Mouse (Mus musculus) forebrain, embryonic 10.5 days (tissue): ENCODE measurements around the gene Sh2b1. TPM values are rescaled to one million over a fixed set of nuclear protein-coding genes. Genes with fewer than 3 reads are reported as not detected.
"Not testable (repeated sequence)": the region's sequence is repeated elsewhere in the genome, so short reads cannot be mapped to it uniquely, and the experiment has no call there.

ENCODE experiments used
- DNase-seq: peaks from one replicate; pipeline ENCODE4 v3.0.0-alpha.2; 2017; ENCODE audit warnings: low spot score; ENCODE audit errors: extremely low spot score
- H3K27ac ChIP-seq: fragments of 300-500 bp; sonication (generic); 2 replicates; pipeline ENCODE4 v1.5.1; 2016; ENCODE audit warnings: mild to moderate bottlenecking
- H3K27me3 ChIP-seq: fragments of 300-500 bp; sonication (generic); 2 replicates; pipeline ENCODE4 v1.6.1; 2016; ENCODE audit warnings: mild to moderate bottlenecking; ENCODE audit not compliant: poor library complexity, severe bottlenecking
- H3K36me3 ChIP-seq: fragments of 300-500 bp; sonication (generic); replicated peaks from 2 replicates; pipeline ENCODE4 v1.6.1; 2016; ENCODE audit warnings: mild to moderate bottlenecking, moderate library complexity
- H3K4me1 ChIP-seq: fragments of 300-500 bp; sonication (generic); 2 replicates; pipeline ENCODE4 v1.6.1; 2016
- H3K4me3 ChIP-seq: fragments of 300-500 bp; sonication (generic); 2 replicates; pipeline ENCODE4 v1.5.1; 2016; ENCODE audit warnings: mild to moderate bottlenecking, moderate library complexity
- H3K9me3 ChIP-seq: fragments of 300-500 bp; sonication (generic); 2 replicates; pipeline ENCODE4 v1.6.1; 2016; ENCODE audit warnings: mild to moderate bottlenecking, moderate library complexity
- WGBS: fragments of 180-500 bp; shearing (Covaris S2); methylation state at CpG from one replicate; pipeline ENCODE4 v1.1.7; 2016; 5-methylcytosine and 5-hydroxymethylcytosine counted together
- polyA plus RNA-seq: library from polyadenylated mRNA; unstranded; fragments of >200 nt; fragmentation: Nextera tagmentation; extraction: Ambion mirVana; gene quantifications from 2 replicates; pipeline ENCODE4 v1.2.1, GENCODE M21; 2016

The Sh2b1 gene
- polyA plus RNA-seq, 1 experiment from 2014 or later, result 49.2 TPM

DNA sequence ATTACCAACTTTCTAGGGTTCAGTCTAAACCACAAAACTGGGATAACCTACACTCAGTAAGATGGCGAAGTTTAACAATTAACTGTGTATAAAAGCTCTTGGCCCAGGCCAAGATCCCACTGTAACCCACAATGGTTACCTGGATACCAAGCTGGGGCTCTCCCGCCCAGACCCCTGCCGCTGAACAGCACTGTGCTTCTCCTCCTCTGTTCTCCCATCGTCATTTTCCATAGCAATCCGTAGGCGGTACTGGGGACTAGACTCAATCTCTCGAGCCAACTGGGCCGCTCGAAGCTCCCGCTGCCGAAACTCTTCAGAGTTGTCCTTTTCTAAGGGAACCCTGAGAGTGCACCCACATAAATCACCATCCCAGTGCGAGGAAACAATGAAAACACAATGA, 22.7 kb upstream of the Sh2b1 start:
- H3K9me3 ChIP-seq, result no peaks in the 10 kb centered on the region
- DNase-seq, result no peak
- no peak overlapping the region for H3K27ac ChIP-seq
- H3K4me1 ChIP-seq, result peaks cover 9% of the 10 kb centered on the region
- H3K36me3 ChIP-seq, result peaks cover 84% of the 10 kb centered on the region
- no peak overlapping the region for H3K4me3 ChIP-seq
- 94% methylated on average over 12 of the region's 12 CpGs for WGBS
- no peaks in the 10 kb centered on the region for H3K27me3 ChIP-seq

DNA sequence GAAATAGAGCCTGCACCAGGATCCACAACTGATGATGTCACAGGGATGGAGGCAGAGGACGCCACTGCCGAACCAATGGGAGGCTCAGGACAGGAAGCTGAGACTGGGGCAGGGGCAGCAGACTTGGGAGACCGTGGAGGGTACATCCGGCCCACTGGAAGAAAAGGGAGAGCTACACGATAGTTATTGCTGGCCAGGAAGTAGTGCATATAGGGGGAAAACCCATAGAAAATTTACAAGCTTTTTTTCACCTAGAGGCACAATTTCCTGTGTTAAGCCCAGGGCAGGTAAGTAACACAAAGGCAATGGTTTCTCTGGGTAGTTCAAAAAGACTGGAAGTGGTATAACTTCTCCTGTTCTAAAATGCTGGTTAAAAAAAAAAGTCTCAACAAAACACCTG, 21.3 kb upstream of the Sh2b1 start:
- H3K36me3 ChIP-seq, result peaks cover 99% of the 10 kb centered on the region
- H3K4me3 ChIP-seq, result no peak overlapping the region
- H3K27ac ChIP-seq, result no peak overlapping the region
- DNase-seq, result no peak
- H3K9me3 ChIP-seq, result no peaks in the 10 kb centered on the region
- H3K27me3 ChIP-seq, result no peaks in the 10 kb centered on the region
- H3K4me1 ChIP-seq, result peaks cover 9% of the 10 kb centered on the region
- 90% methylated on average over 5 of the region's 5 CpGs for WGBS

DNA sequence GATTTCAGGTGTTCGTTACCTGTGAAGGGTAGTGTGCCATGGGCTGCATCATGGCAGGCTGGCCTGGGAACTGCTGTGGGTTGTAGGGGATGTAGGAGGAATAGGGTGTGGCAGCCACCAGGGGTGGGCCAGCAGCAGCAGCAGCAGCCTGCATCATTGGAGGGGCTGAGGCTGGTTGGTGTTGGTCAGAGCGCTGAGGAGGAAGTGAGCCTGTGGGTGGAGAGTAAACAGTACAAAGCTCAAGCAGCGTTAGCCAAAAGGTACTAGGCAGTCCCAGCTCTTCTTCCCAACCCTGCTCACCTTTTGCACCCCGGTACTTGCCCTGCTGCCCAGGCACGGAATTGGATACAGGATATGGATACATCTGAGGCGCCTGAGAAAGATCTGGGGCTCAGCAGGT, 18.9 kb upstream of the Sh2b1 start:
- Histone ChIP-seq H3K27me3 (no peaks in the 10 kb centered on the region), H3K4me3 (no peak overlapping the region), H3K9me3 (no peaks in the 10 kb centered on the region), H3K4me1 (no peaks in the 10 kb centered on the region), H3K36me3 (peaks cover 98% of the 10 kb centered on the region), H3K27ac (no peak overlapping the region)
- 93% methylated on average over 6 of the region's 6 CpGs for WGBS
- no peak for DNase-seq

DNA sequence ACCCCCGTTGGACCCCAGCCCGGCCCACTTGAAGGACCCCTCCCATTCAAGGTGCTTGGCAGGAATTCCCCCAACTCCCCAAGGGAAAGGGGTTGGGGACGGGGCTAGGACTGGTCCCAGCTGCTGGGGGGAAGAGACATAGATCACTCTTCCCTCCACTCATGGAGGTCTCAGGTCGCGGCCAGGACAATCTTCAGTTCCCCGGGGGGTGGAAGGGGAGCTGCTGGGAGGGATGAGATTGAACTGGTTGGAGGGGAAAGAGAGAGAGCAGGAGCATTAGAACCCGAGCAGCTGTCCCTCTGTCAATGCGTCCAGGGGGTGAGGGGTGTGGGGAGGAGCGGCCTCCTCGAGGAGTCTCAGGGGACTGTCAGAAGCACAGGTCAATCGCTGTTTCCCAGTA, 16.7 kb upstream of the Sh2b1 start:
- DNase-seq, result no peak
- no peaks in the 10 kb centered on the region for H3K9me3 ChIP-seq
- peaks cover 13% of the 10 kb centered on the region for H3K4me1 ChIP-seq
- H3K4me3 ChIP-seq, result no peak overlapping the region
- H3K27me3 ChIP-seq, result no peaks in the 10 kb centered on the region
- WGBS, result 71% methylated on average over 11 of the region's 11 CpGs
- H3K27ac ChIP-seq, result no peak overlapping the region
- peaks cover 85% of the 10 kb centered on the region for H3K36me3 ChIP-seq

DNA sequence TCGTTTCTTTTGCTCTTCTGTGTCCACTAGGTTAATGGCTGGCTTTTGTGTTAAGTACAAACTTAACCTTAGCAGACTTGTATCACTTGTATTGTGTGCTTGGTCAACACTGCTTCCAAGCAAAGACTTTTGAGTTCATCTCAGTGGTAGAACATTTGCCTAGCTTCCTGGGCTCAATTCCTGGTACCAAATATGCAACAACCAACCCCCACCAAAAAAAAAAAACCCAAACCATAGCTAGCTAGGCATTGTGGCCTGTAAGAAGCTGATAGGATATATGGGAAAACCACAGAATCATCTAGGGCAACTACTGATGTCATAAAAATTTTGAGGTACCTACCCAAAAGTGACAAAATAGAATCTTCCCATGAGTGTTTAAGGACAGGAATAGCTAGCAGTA, 15.8 kb upstream of the Sh2b1 start:
- H3K9me3 ChIP-seq, result no peaks in the 10 kb centered on the region
- H3K27ac ChIP-seq, result no peak overlapping the region
- no peaks in the 10 kb centered on the region for H3K27me3 ChIP-seq
- DNase-seq, result no peak
- H3K4me1 ChIP-seq, result peaks cover 20% of the 10 kb centered on the region
- H3K36me3 ChIP-seq, result peaks cover 76% of the 10 kb centered on the region
- 80% methylated on average over 1 of the region's 1 CpGs for WGBS
- H3K4me3 ChIP-seq, result no peak overlapping the region

DNA sequence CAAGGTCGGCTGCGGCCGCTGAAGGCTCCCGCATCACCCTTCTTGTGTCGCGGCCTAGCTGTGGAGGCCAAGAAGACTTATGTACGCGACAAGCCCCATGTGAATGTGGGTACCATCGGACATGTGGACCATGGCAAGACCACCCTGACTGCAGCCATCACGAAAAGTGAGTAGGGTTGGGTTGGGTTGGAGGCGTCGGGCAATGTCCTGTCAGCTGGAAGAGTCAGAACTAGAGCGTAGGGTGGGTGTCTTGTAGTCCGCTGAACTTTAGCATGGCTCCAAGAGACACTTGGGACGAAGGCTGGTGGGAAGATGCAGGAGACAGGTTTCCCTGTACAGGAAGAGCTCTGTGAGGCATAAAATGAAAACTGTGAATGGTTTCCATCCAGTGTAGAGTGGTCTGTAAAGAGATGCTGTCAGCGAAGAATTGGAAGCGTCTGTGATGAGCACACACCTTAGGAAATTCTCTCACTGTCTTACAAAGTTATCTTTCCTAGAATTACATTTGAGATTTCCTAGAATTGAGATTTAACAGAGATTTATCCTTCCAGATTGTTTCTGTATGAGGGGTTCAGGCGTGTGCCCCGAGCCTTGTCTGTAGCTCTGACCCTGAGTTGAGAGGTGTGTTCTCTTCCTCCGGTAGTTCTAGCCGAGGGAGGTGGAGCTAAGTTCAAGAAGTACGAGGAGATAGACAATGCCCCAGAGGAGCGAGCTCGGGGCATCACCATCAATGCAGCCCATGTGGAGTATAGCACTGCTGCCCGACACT, 12.6 kb upstream of the Sh2b1 start:
- Histone ChIP-seq H3K4me1 (peaks cover 25% of the 10 kb centered on the region), H3K36me3 (peaks cover 44% of the 10 kb centered on the region), H3K27ac (peak overlapping the region; percentile 86), H3K4me3 (peak overlapping the region; percentile 64)
- not testable (repeated sequence) for H3K9me3 ChIP-seq, H3K27me3 ChIP-seq, DNase-seq
- 21% methylated on average over 25 of the region's 25 CpGs for WGBS

DNA sequence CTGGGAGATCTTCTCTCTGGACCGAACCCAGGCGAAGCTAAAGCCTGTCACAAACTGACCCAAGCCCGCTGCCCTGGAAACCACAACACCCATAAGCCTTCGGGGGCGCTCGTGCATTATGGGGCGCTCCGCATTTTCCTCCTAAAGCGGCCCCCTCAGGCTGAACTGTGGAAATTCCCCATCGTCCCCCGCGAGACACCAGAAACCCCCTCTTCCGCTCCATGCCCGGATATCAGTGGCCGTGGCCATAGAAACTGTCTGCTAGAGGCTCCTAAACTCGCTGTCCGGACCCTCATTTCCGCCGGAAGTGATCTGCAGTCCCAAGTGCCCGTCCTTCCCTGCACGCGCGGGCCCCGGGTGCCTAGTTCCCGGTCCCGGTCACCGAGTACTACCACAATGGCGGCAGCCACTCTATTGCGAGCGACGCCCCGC, 11.8 kb upstream of the Sh2b1 start, which contains the start of gene Tufm:
Gene Tufm (plus strand): TSS at position 310 of the 432 bp plus-strand sequence.
- Histone ChIP-seq H3K4me1 (peaks cover 32% of the 10 kb centered on the region), H3K36me3 (peaks cover 36% of the 10 kb centered on the region), H3K9me3 (no peaks in the 10 kb centered on the region), H3K4me3 (peak within 1 kb of the TSS; percentile 64), H3K27ac (peak within 1 kb of the TSS; percentile 86), H3K27me3 (no peaks in the 10 kb centered on the region)
- under 1% methylated on average over 32 of the region's 32 CpGs for WGBS
- DNase-seq, result peak; percentile 99

DNA sequence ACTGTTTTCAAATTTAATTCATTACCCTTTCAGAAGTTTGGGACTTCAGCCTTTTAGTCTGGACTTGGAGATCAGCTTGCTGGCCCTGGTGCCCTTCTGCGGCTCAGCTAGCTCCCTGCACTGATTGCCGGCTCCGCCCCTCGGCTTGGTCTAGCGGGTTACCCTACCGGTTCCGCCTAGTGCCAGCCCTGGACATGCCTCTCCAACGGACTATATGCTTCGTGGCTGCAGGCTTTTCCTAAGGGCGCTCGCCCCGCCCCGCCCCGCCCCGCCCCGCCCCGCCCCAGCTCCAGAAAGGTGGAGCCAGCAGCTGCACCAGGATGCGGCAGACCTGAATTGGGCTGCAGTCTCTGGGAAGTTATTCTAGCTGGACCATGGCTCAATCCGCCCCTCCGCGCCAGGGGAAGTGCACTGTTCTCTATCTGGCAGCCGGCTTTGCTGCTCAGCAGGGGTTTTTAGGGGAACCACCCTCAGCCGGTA, 7.2 kb upstream of the Sh2b1 start:
- H3K4me3 ChIP-seq, result peak overlapping the region; percentile 46
- peak; percentile 88 for DNase-seq
- H3K27ac ChIP-seq, result peak overlapping the region; percentile 70
- 0 out of 2 replicates have a peak, but pooled peaks cover 4% of the 10 kb centered on the region for H3K9me3 ChIP-seq
- peaks cover 22% of the 10 kb centered on the region for H3K4me1 ChIP-seq
- H3K27me3 ChIP-seq, result no peaks in the 10 kb centered on the region
- under 1% methylated on average over 23 of the region's 23 CpGs for WGBS
- no peaks in the 10 kb centered on the region for H3K36me3 ChIP-seq

DNA sequence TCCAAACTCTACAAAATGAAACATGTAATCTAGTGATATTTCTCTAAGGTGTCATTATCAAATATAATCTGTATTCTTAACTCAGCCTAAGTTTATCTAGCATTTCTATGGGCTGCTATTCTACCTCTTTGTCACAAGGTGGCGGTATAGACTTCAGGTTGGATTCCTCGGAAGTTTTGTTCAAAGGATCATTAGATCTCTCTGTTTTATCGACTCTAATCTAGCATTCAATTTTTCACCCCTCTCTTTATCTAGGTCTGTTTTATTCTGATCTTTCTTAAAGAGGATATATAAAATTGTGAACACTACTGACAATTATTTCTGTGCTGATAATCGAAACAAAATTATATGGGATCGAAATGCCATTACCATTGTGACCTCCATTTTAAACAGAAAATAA, 6.5 kb upstream of the Sh2b1 start:
- H3K36me3 ChIP-seq, result no peaks in the 10 kb centered on the region

DNA sequence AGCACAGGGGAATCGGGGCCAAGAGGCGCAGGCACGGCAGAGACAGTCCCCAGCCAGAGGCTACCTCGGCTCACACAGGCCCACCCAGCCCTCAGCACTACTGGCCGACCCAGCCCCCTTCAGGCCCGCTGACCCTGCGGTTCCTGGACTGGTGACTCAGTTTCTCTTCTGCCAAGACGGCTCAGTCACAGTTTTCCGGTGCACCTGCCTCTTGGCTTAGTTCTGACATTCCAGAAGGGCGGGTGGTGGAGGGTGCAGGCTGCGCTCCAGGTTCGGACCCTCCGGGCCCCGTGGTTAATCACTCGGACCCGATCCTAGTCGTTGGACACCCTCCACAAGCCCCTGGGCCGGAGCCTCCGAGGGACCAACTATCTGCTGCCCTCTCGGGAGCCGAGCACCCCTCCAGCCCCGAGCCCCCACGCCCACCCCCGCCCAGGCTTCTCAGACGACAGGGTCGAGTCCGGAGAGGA, 703 bp downstream of the Sh2b1 start:
- no peak for DNase-seq
- Histone ChIP-seq H3K4me3 (peak overlapping the region; percentile 78), H3K36me3 (peaks cover 40% of the 10 kb centered on the region), H3K4me1 (peaks cover 27% of the 10 kb centered on the region), H3K27me3 (no peaks in the 10 kb centered on the region), H3K9me3 (no peaks in the 10 kb centered on the region), H3K27ac (peak overlapping the region; percentile 97)
- WGBS, result 3% methylated on average over 27 of the region's 27 CpGs

More for the DNA sequence above, 6.5 kb upstream of the Sh2b1 start:
- H3K27me3 ChIP-seq, result no peaks in the 10 kb centered on the region
- peaks cover 17% of the 10 kb centered on the region for H3K4me1 ChIP-seq
- DNase-seq, result no peak
- 25% methylated on average over 5 of the region's 5 CpGs for WGBS
- peak overlapping the region; percentile 46 for H3K4me3 ChIP-seq
- H3K9me3 ChIP-seq, result 0 out of 2 replicates have a peak, but pooled peaks cover 4% of the 10 kb centered on the region
- H3K27ac ChIP-seq, result no peak overlapping the region; the same call in 1 of the 2 replicates

DNA sequence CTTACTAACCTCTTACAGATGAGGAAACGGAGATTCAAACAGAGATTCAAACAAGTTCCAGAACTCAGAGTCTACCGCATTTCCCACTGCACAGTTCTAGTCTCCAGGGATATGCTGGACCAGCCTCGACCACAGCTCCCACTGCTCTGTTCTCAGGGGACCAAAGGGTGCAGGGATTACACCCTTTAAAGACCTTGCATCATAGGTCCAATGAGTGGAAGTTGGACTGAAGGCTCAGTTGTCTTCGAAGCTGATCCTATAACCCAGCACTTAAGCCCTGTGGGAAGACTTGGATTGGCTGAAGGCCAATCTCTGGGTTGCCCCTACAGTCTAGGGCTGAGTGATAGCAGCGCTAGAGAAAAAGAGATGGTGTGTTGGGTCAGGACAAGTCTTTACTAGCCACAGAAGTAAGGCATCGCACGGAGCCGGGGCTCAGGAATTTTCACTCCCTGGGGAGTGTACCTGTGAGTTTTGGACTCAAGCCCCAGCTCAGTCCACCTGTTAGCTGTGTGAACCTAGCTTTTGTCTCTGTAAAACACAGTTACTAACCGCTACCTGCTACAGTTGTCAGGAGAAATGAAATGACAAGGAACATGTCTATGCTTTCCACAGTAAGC, 1.6 kb downstream of the Sh2b1 start:
- Histone ChIP-seq H3K27ac (no peak overlapping the region), H3K4me1 (peaks cover 27% of the 10 kb centered on the region), H3K36me3 (peaks cover 49% of the 10 kb centered on the region), H3K9me3 (no peaks in the 10 kb centered on the region), H3K4me3 (peak overlapping the region; percentile 78), H3K27me3 (no peaks in the 10 kb centered on the region)
- DNase-seq, result no peak
- WGBS, result 94% methylated on average over 9 of the region's 9 CpGs

DNA sequence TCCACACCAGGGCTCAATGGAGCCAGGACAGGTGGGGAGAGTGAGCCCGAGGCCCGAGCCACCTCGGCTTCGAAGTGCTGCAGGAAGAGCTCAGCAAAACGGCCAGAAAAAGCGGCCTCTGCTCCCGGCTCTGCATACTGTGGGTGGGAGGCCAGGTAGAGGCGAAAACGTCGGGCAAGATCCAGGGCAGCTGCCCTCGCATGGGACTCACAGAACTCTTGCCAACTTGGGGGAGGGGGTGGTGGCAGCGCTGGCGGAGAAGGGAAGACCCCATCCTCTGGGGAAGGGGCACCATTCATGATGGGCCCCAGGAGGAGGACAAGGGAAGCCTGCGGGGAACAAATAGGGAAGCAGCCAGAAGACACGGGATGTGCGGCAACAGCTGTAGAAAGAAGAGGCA, 2.5 kb downstream of the Sh2b1 start:
- Histone ChIP-seq H3K36me3 (peaks cover 58% of the 10 kb centered on the region), H3K27me3 (no peaks in the 10 kb centered on the region), H3K4me1 (peaks cover 27% of the 10 kb centered on the region), H3K9me3 (no peaks in the 10 kb centered on the region), H3K27ac (no peak overlapping the region), H3K4me3 (peak overlapping the region; percentile 18; the same call in 1 of the 2 replicates)
- no peak for DNase-seq
- WGBS, result 94% methylated on average over 16 of the region's 16 CpGs

DNA sequence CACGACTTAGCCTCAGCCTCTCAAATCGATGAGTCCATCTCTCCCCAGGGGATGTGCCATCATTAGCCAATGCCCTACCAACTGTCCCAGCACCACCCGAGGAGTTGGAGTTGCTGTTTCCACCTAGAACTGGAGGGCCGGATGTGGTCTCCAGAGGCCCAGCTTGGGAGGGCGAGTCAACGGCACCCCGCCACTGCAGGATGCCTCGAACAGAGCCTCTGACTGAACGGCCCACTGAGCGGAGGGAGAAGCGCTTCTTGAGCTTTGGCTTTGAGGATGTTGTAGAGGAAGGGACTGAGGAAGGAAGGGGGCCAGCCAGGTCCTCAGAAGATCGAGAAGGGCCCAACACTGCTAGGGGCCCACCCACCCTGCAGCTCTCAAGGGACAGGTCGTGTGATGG, 2.9 kb downstream of the Sh2b1 start:
- Histone ChIP-seq H3K9me3 (no peaks in the 10 kb centered on the region), H3K4me1 (peaks cover 27% of the 10 kb centered on the region), H3K36me3 (peaks cover 62% of the 10 kb centered on the region), H3K27ac (no peak overlapping the region), H3K4me3 (no peak overlapping the region), H3K27me3 (no peaks in the 10 kb centered on the region)
- no peak for DNase-seq
- 88% methylated on average over 13 of the region's 13 CpGs for WGBS
